Mouse (Mus musculus): ENCODE data around the gene Cbx5. TPM values are rescaled to one million over a fixed set of nuclear protein-coding genes. Genes with fewer than 3 reads are reported as not detected.

Cbx5 gene
- total RNA-seq, 1 experiment from 2014 or later: 211 TPM

DNA sequence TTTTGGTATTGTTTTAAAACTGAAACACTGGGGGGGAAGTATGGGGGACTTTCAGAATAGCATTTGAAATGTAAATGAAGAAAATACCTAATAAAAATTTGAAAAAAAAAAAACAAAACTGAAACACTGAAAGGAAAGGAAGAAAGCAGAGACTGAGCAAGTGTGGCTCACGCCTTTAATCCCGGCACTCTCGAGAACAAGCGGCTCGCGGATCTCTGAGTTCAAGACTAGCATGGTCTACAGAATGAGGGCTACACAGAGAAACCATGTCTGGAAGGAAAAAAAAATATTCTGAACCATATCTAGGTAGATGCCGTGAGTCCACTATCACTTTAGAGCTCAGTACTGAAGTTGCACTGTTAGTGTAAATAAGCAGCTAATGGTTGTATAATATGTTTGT, 2.3 kb downstream of the Cbx5 start:
- no peak for ATAC-seq (replicated peaks in 1 of 2; ENCODE audit: insufficient read depth in 1 of 2, low FRiP score in 2 of 2, low TSS enrichment in 1 of 2, low read depth in 1 of 2, poor library complexity in 2 of 2, severe bottlenecking in 2 of 2)

DNA sequence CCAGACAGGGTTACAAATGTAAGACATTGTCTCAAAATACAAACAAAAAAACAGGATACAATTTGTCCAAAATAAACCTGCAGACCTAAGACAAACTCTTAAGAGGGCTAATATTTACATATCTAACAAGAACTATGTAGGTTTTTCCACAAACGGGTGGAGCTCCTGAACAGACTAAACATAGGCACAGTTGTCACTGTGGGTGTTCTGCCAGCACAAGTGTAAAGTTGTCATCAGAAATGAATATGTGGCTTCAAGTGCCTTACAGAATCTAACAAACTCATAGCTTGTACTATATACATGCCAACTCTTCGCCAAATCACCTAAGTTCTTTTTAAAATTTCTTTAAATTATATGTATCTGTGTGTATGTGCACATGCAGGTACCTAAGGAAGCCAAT, 6.5 kb downstream of the Cbx5 start:
- ATAC-seq (replicated peaks in 1 of 2; ENCODE audit: insufficient read depth in 1 of 2, low FRiP score in 2 of 2, low TSS enrichment in 1 of 2, low read depth in 1 of 2, poor library complexity in 2 of 2, severe bottlenecking in 2 of 2): no peak

DNA sequence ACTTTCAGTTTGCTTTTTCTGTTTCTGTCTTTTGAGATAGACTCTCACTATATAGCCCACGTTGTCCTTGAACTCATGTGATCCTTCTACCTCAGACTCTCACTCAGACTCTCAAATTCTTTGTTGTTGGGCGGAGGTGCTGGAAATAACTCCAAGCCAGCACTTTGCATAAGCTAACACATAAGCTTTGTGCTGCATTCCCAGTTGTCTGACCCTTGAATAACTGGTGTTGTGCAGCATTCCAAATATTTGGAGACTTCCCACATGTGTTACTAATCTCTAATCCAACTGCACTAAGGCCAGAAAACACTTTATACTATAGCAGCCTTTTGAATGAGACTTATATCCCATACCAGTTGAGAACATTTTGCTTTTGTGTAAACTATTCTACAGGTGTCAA, 10.7 kb downstream of the Cbx5 start:
- ATAC-seq (replicated peaks in 1 of 2; ENCODE audit: insufficient read depth in 1 of 2, low FRiP score in 2 of 2, low TSS enrichment in 1 of 2, low read depth in 1 of 2, poor library complexity in 2 of 2, severe bottlenecking in 2 of 2): no peak

DNA sequence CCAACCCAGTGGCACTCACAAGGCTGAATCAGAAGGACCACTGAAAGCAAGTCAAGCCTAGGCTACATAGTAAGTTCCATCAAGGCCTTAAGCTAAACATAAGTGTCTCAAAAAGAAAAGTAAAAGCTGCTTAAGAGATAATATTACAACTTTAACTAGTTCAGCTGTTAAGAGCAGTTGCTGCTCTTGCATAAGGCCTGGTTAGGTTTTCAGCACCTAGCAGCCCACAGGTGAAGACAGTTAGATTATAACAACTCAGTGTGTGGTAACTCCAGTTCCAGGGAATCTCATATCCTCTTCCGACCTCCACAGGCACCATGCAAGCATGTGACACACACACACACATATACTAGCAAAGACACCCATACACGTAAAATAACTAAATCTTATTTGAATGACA, 12.0 kb downstream of the Cbx5 start:
- ATAC-seq (replicated peaks in 1 of 2; ENCODE audit: insufficient read depth in 1 of 2, low FRiP score in 2 of 2, low TSS enrichment in 1 of 2, low read depth in 1 of 2, poor library complexity in 2 of 2, severe bottlenecking in 2 of 2): no peak

DNA sequence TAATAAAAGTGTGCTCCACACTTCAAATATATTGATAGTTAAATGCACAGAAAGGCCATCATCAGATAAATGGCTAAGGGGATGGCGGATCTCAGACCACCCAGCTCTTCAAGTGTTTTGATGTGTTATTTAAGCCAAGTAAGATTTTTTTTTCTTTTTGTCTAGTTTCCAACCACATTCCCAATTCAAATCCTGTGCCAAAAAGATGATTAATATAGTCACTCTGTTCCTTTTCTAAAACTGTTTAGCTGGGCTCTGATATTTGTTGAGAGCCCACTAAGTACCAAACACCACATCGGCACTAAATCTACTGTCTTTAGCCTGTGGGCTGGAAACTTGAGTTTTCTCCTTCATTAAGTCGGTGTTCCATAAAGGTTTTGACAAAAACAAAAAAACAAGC, 12.6 kb downstream of the Cbx5 start:
- ATAC-seq (replicated peaks in 1 of 2; ENCODE audit: insufficient read depth in 1 of 2, low FRiP score in 2 of 2, low TSS enrichment in 1 of 2, low read depth in 1 of 2, poor library complexity in 2 of 2, severe bottlenecking in 2 of 2): no peak

DNA sequence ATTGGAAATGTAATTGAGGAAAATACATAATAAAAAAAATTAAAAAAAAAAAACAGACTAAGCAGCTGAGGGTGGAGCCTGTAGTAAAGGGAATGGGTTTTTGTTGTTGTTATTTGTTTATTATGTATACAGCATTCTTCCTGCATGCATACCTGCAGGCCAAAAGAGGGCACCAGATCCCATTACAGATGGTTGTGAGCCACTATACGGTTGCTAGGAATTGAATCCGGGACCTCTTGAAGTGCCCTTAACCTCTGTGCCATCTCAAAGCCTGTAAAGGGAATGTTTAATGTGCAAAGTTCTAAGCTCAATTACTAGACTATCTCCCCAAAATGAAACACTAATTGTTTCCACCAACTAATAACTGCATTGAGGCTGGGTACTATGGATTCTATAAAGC, 15.5 kb downstream of the Cbx5 start:
- no peak for ATAC-seq (replicated peaks in 1 of 2; ENCODE audit: insufficient read depth in 1 of 2, low FRiP score in 2 of 2, low TSS enrichment in 1 of 2, low read depth in 1 of 2, poor library complexity in 2 of 2, severe bottlenecking in 2 of 2)

DNA sequence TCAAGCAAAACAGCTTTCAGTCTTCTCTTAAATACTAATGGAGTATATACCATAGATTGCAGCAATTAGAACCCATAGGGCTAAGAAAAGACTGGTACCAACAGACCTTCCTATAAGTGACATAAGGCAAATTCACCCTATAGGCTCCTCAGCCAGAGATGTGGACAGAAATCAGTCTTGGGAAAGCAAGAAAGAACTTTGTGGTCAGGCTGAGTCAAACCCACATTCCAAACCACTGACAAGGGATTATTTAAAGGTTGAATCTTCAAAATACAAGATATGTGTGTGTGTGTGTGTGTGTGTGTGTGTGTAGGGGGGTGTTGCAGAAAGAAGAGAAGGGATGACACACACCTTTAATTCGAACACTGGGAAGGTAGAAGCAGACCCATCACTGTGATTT, 18.2 kb downstream of the Cbx5 start:
- no peak for ATAC-seq (replicated peaks in 1 of 2; ENCODE audit: insufficient read depth in 1 of 2, low FRiP score in 2 of 2, low TSS enrichment in 1 of 2, low read depth in 1 of 2, poor library complexity in 2 of 2, severe bottlenecking in 2 of 2)

DNA sequence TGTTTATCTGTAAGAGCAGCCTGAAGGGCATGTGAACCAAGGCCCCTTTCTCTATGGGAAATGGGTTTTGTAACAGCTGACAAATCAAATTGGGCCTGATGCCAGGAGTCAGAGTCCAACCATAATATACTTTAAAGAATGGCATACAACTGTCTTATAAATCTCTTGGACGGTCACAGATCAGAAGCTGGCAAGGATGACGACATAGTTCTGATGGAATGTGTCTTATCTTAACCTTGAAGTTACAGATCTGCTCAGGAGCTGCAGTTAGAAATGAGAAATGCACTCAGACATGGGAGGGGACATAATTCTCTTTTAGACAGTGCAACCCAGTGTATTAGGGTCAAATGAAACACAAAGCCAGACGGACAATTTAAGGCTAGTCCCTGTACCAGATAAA, 18.8 kb downstream of the Cbx5 start:
- no peak for ATAC-seq (replicated peaks in 1 of 2; ENCODE audit: insufficient read depth in 1 of 2, low FRiP score in 2 of 2, low TSS enrichment in 1 of 2, low read depth in 1 of 2, poor library complexity in 2 of 2, severe bottlenecking in 2 of 2)

DNA sequence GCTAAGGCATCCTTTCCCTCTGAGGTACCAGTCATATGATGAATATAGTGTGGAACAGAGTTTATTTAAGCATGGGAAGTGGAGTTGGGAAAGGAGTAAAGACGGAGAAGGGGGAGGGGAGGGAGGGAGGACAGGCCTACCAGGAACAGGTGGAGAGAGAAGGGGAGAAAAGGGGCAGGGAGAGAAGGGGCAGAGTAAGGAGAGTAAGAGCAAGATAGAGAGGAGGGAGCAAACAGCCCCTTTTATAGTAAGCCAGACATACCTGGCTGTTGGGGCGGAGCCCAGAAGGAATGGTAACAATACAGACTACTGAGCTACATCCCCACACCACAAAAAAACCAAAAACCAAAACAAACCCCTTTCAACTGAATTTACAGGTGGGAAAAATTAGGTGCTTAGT, 23.6 kb downstream of the Cbx5 start:
- ATAC-seq (replicated peaks in 1 of 2; ENCODE audit: insufficient read depth in 1 of 2, low FRiP score in 2 of 2, low TSS enrichment in 1 of 2, low read depth in 1 of 2, poor library complexity in 2 of 2, severe bottlenecking in 2 of 2): no peak

DNA sequence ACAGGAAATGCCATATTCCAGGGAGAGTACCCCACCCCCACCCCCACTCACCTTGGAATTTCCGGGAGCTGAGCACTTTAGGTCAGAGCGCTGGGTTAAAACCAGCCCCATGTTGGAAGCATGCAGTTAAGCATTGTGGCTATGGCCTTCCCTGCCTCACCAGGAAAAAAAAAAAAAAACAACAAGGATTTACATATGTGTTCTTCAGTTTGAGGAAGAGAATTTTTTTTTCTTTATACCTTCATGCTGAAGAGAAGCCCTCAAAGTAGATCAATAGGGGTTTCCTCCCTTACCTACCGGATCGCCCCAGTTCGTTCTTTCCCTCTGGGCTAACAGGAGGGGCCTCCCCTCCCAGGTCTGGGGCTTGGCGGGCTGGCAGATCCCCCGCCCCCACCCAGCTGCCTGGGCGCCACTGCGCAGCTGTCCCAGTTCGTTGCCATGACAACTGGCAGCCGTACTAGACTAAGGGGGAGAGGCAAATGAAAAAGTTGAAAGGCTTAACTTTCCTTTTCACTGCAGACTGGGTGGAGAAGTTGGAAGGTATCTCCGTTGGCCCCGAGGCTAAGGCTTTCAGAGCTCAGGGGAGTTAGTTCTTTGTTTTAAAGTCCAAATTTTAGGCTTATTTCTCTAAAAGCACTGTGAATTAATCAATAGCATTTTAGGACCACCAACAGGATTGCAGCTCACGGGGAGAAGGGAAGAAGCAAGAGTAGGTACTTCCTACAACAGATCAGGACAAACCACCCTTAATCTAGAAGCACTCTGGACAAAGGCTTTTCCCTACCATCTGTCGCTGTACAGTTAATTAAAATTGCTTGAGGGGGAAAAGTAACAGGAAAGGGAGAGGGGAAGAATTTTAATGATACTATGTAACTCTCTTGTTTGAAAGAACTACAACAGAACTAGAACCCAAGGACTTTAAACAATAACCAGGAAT, 24.4 kb downstream of the Cbx5 start:
- ATAC-seq (replicated peaks in 1 of 2; ENCODE audit: insufficient read depth in 1 of 2, low FRiP score in 2 of 2, low TSS enrichment in 1 of 2, low read depth in 1 of 2, poor library complexity in 2 of 2, severe bottlenecking in 2 of 2): peak; percentile 89 to 95

DNA sequence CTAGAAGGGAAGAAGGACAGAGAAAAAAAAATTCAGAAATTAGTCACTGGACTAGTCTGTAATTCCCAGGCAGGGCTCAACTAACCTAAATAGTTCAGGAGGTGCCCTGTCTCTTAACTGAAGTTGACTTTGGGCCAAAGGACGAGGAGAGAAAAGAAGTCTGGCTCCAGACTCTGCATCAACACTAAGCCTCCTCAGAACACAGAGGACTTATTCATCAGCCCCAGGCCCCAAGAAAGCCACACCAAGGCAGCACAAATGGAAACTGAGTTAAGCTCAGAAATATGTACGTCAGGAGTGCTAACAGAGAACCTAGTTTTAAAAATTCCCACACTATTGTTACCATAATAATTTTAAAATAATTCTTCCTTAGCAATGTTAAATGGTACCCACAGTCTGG, 25.5 kb downstream of the Cbx5 start:
- no peak for ATAC-seq (replicated peaks in 1 of 2; ENCODE audit: insufficient read depth in 1 of 2, low FRiP score in 2 of 2, low TSS enrichment in 1 of 2, low read depth in 1 of 2, poor library complexity in 2 of 2, severe bottlenecking in 2 of 2)

DNA sequence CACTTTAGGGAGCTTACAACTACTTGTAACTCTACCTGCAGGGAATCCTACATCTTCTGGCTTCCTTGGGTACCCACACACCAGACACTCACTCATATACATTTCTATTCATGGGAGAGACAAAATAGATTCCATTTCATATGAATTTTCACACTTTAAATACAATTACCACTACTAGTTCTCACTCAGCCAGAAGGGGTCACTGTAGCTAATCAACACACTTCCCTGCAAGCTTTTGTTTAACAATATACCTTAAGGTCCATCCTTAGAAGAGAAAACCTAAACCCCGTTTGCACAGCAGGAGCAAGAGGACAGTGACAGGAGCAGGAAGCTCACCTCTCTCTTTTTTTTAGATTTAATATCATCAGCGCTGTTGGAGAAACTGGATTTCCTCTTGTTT, 34.5 kb downstream of the Cbx5 start:
- no peak for ATAC-seq (replicated peaks in 1 of 2; ENCODE audit: insufficient read depth in 1 of 2, low FRiP score in 2 of 2, low TSS enrichment in 1 of 2, low read depth in 1 of 2, poor library complexity in 2 of 2, severe bottlenecking in 2 of 2)

DNA sequence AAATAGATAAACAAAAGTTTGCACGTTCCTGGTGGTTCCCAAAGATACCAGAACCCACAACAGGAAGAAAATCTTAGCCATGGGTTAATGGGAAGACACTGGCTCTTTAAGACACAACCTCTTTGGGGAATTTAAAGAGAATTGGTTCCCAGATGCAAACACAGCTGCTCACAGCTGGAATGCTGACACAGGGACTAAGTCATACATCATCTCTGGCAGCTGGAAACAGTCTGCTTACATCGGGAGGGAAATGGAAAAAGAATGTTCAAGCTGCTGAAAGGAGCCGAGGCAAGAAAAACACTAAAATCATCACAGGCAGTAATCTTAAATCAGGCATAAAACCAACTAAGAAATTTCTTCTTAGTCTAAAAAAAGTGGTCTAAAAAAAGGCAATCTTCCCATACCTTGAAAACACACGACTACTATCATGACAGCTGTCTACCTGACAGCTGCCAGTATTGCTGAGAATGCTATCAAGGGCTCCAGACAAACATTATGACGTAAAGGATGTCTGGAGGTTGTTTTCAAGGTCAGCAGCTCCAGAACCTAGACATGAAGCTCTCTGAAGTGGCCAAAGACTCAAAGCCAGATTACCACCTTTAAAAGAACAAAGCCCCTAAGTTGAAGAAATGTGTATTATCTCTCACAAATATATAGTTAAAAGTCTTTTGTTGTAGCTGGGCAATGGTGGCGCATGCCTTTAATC, 37.4 kb downstream of the Cbx5 start:
- ATAC-seq (replicated peaks in 1 of 2; ENCODE audit: insufficient read depth in 1 of 2, low FRiP score in 2 of 2, low TSS enrichment in 1 of 2, low read depth in 1 of 2, poor library complexity in 2 of 2, severe bottlenecking in 2 of 2): no peak

DNA sequence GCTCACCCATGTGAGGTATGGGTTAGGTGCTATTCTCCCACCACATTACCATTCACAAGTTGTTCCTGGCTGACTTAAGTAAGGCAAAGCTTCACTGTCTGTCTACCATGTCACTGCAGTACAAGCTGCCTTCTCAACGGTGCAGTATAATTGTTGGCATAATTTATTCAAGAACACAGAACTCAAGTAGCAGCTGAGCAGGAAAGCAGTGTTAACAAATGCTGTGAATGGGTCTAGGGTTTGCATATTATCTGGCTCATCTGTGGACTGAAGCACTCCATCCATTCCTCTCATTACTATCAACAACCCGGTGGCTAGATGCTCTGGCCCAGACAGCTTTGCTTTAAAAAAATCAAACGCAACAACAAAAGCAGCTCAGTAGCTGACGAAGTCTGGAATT, 41.8 kb downstream of the Cbx5 start:
- ATAC-seq (replicated peaks in 1 of 2; ENCODE audit: insufficient read depth in 1 of 2, low FRiP score in 2 of 2, low TSS enrichment in 1 of 2, low read depth in 1 of 2, poor library complexity in 2 of 2, severe bottlenecking in 2 of 2): no peak

DNA sequence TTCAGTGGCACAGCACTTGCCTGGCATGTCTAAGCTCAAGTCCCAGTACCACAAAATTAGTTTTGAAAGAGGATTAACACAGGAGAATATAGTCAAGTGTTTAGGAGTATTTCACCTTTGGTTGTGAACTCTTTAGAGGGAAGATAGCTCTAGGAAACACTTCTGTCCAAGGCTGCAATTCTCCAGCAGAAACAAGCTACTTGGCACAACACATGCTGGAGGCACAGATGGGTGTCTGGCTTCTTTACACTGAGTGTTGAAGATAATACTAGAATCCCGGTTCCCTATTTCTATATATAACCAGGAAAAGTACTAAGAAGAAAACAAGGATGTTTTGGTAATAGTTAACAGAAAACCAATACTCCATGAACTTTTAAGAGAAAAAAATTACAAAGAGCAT, 42.8 kb downstream of the Cbx5 start:
- ATAC-seq (replicated peaks in 1 of 2; ENCODE audit: insufficient read depth in 1 of 2, low FRiP score in 2 of 2, low TSS enrichment in 1 of 2, low read depth in 1 of 2, poor library complexity in 2 of 2, severe bottlenecking in 2 of 2): no peak

DNA sequence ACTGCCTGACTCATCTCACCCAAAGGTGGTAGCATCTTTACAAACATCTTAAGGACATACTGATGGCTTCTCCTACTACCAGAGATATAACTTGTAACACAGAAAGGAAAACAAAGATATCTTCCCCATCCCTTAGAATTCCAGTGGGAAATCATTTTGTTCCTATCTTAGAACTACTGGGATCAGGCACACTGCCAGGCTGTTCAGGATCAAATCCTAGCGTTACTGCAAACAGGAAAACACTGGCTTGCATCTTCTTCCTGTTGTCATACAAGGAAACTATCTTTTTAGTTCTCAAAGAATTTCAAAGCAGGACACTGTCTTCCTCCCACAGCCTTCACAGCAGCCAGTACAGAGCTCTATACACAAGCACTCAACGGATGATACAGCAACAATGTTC, 46.0 kb downstream of the Cbx5 start:
- ATAC-seq (replicated peaks in 1 of 2; ENCODE audit: insufficient read depth in 1 of 2, low FRiP score in 2 of 2, low TSS enrichment in 1 of 2, low read depth in 1 of 2, poor library complexity in 2 of 2, severe bottlenecking in 2 of 2): no peak

DNA sequence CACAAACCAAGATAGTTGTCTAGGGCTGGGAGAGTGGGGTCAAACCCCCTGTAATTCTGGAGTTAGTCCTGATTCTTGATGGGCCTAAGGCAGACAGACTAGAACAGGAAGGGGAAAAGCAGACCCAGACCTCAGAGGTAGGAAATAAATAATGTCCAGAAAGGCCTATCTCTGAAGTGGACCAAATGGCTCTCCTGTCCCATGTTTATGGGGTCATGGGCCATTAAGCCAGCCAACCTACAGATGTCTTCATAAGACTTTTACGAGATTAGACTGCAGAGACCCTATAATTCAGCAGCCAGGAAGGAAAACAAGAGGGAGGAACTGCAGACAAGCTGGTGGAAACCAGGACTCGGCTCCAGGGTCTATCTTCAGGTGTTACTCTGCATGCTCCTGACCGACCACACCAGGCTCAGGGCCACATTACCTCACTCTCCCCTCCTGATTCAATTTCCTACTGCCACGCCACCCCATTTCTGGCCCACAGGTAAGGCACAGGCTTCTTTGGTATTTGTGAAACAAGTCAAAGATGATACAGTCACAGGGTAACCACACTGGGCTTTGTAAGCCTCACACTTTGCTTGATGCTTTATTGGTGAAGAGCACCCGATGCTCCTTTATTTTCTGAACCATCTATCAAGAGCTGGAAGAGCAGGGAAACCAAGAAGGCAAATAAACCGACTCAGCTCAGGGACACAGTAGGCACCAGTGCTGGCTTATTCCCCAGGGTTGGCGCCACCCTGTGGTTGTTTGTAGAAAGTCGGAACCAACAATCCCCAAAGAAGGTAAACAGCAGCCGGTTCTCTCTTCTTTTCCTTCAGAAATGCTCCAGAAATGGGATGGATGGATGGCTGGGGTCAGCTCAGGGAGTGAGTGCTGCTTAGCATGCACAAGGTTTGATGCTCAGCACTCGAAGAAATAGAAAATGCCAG, 48.8 kb downstream of the Cbx5 start:
- ATAC-seq (replicated peaks in 1 of 2; ENCODE audit: insufficient read depth in 1 of 2, low FRiP score in 2 of 2, low TSS enrichment in 1 of 2, low read depth in 1 of 2, poor library complexity in 2 of 2, severe bottlenecking in 2 of 2): peak in 1 of 2 experiments; percentile 63; a peak in 2 of 4 replicates

DNA sequence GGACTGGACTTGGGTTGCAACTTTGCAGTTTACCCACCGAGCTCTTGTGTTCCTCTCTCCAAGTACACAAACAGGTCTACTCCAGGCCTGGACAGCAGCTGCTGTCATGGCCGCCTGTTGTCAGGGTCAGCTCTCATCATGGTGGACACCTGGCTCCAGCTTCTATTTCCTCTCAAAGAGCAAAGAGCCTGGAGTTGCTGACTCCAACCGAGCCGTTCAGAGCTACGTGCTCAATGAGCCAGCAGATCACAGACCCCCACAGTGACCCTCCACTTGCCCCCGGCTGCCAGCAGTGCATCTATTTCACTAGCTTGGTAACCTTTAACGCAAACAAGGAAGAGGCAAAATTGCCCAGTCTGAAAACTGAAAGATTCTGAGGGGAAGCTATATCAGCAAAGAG, 49.5 kb downstream of the Cbx5 start:
- no peak for ATAC-seq (replicated peaks in 1 of 2; ENCODE audit: insufficient read depth in 1 of 2, low FRiP score in 2 of 2, low TSS enrichment in 1 of 2, low read depth in 1 of 2, poor library complexity in 2 of 2, severe bottlenecking in 2 of 2)
